In genomic region chr8:84947241-84947545, GRCm38 (mm10) we compare ENCODE assay signal across 7 mouse cellular contexts. TPM values are rescaled to one million over a fixed set of nuclear protein-coding genes. Genes with fewer than 3 reads are reported as not detected.
A peak's percentile ranks its signal among the peaks of the same experiment; 100 is the strongest.
DNase-seq lines count a peak whose midpoint lies in the region; ATAC-seq lines count a peak whose summit lies in the region.

No protein-coding gene starts in this region.

- no peak overlapping the region for H3K9ac ChIP-seq in neural tube, embryonic 11.5 days (ENCODE audit: low read length)

- ATAC-seq in neural tube, embryonic 11.5 days (ENCODE audit: insufficient read depth, low FRiP score, low TSS enrichment), result no peak; the same call in 1 of the 2 replicates

- peak; percentile 70 for DNase-seq in retina, postnatal 1 day
- DNase-seq in retina, embryonic 14.5 days (ENCODE audit: low spot score), result no peak
- DNase-seq in embryo, embryonic 11 days, result peak; percentile 72
- DNase-seq in kidney, postnatal 25 days, result peak; percentile 53 to 63
- peak; percentile 63 for DNase-seq in neural tube, embryonic 11.5 days (ENCODE audit: low spot score)
- no peak for DNase-seq in left cerebral cortex, postnatal 10 days (ENCODE audit: extremely low spot score in 1 of 2, low spot score in 2 of 2)
- DNase-seq in MN1 (ENCODE audit: low spot score), result no peak

- H3K4me1 ChIP-seq in neural tube, embryonic 11.5 days (ENCODE audit: control insufficient read depth, insufficient read depth, low read length), result peaks cover 8% of the 10 kb centered on the region; the same call in 1 of the 2 replicates

- no peak overlapping the region for H3K27ac ChIP-seq in neural tube, embryonic 11.5 days (ENCODE audit: low read depth, low read length)

- H3K9me3 ChIP-seq in neural tube, embryonic 11.5 days (ENCODE audit: control insufficient read depth, low read length), result no peaks in the 10 kb centered on the region

- H3K27me3 ChIP-seq in neural tube, embryonic 11.5 days (ENCODE audit: control insufficient read depth, insufficient read depth, low read length), result peaks cover 67% of the 10 kb centered on the region

- H3K4me2 ChIP-seq in neural tube, embryonic 11.5 days (ENCODE audit: low read depth), result no peak overlapping the region

- H3K36me3 ChIP-seq in neural tube, embryonic 11.5 days (ENCODE audit: control insufficient read depth, insufficient read depth, low read length), result no peaks in the 10 kb centered on the region

- WGBS in neural tube, embryonic 11.5 days, result 16% methylated on average over 9 of the region's 9 CpGs

- no peak overlapping the region for H3K4me3 ChIP-seq in neural tube, embryonic 11.5 days (ENCODE audit: low read depth, low read length)

- intact Hi-C loops in left cerebral cortex, postnatal 10 days (cut with DNase I), result no loop called here

RNA-seq across cellular contexts. Expression of gene Rtbdn, which starts 0.4 kb away (rescaled TPM):
- polyA plus RNA-seq in neural tube, embryonic 11.5 days (2014; fragmentation: Nextera tagmentation; extraction: Ambion mirVana), result 0.25 TPM in 1 of 2 replicates, not detected in the other
- total RNA-seq in left cerebral cortex, postnatal 10 days (2021), result 1 to 10 TPM; 4.2 to 4.6 TPM

RNA-seq across cellular contexts. Expression of gene Mast1, which starts 10.0 kb away (rescaled TPM):
- polyA plus RNA-seq in neural tube, embryonic 11.5 days (2014; fragmentation: Nextera tagmentation; extraction: Ambion mirVana), result 13.8 and 14.6 TPM in 2 replicates
- 100 to 1,000 TPM; 183 to 187 TPM for total RNA-seq in left cerebral cortex, postnatal 10 days (2021)

RNA-seq across cellular contexts. Expression of gene Gm49661, which starts 22.0 kb away (rescaled TPM):
- not detected in 2 replicates for polyA plus RNA-seq in neural tube, embryonic 11.5 days (2014; fragmentation: Nextera tagmentation; extraction: Ambion mirVana)
- not detected for total RNA-seq in left cerebral cortex, postnatal 10 days (2021)

RNA-seq across cellular contexts. Expression of gene Prdx2, which starts 22.2 kb away (rescaled TPM):
- 1,335 and 1,358 TPM in 2 replicates for polyA plus RNA-seq in neural tube, embryonic 11.5 days (2014; fragmentation: Nextera tagmentation; extraction: Ambion mirVana)
- 100 to 1,000 TPM; 507 to 518 TPM for total RNA-seq in left cerebral cortex, postnatal 10 days (2021)

RNA-seq across cellular contexts. Expression of gene Rnaseh2a, which starts 22.4 kb away (rescaled TPM):
- polyA plus RNA-seq in neural tube, embryonic 11.5 days (2014; fragmentation: Nextera tagmentation; extraction: Ambion mirVana), result 92.9 and 116 TPM in 2 replicates
- total RNA-seq in left cerebral cortex, postnatal 10 days (2021), result 10 to 100 TPM; 41.0 to 44.2 TPM

Comparison
In these comparisons a context has a peak if more than half of its experiments do, and no peak if none do; other contexts are left out.
1. DNase-seq: peak in retina, postnatal 1 day (single experiment), embryo, embryonic 11 days (single experiment), kidney, postnatal 25 days (2 of 2) and neural tube, embryonic 11.5 days (single experiment); none in retina, embryonic 14.5 days (single experiment), left cerebral cortex, postnatal 10 days (0 of 2) and MN1 (single experiment).